Mouse (Mus musculus) right cerebral cortex, postnatal 4 days (tissue): ENCODE measurements around the gene Tedc2.

Experiments used
- DNase-seq: peaks from one replicate; pipeline ENCODE4 v3.0.0-alpha.2; 2022

The Tedc2 gene

DNA sequence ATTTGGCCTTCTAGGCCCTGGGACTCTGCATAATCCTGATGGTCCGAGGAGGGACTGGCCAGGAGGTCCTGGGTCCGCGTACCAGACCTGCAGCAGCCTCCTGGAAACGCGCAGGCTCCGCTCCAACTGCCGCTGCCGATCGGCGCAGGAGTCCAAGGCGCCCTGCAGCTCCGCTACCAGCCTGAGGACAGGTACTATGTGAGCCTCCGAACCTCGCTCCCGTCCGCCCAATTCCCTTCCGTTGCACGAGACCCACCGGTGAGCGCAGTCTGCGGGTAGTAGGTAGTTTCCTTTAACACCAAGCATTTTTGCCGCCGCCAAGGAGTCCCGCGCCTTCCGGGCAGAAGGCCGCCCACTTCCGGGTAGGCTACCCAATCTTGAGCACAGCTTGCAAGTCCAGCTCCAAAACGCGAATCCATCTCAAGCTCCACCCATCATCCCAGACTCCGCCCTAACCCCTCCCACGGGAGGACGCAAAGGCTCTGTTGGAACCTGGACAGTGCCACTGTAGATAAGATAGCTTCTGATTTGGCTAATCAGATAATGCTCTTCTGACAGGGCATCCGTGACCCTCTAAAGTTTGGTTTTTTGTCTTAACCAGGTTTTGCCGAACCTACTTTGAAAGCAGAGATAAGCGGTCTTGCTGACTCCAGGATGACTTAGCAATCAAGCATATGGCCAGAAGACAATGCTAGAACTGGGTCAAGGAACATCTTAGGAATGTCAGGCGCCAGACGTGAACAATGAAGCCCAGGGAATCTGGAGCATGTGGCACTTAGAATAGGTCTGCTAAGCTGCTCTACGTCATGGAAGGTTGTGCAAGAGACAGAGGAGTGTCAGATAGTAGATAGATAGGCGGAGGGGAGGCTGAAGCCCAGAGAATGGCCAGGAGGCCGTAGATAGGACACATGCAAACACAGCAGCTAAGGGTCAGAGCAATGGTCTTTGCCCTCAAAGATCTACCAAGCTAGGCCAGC lies at the start of gene Tedc2:
TSS of gene Tedc2 (minus strand) at position 417 of the 977 bp plus-strand sequence.
- DNase-seq, result peak; percentile 80

DNA sequence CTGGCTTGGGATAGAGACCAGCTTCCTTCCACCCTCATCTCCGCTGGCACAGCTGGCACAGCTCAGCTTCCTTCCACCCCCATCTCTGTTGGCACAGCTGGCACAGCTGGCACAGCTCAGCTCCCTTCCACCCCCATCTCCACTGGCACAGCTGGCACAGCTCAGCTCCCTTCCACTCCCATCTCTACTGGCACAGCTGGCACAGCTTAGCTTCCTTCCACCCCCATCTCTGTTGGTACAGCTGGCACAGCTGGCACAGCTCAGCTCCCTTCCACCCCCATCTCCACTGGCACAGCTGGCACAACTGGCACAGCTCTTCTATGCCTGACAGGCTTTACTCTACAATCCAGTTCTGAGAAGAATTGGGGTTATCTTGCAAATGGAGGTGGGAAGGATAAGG lies 46.5 kb upstream of the Tedc2 start:
- no peak for DNase-seq

DNA sequence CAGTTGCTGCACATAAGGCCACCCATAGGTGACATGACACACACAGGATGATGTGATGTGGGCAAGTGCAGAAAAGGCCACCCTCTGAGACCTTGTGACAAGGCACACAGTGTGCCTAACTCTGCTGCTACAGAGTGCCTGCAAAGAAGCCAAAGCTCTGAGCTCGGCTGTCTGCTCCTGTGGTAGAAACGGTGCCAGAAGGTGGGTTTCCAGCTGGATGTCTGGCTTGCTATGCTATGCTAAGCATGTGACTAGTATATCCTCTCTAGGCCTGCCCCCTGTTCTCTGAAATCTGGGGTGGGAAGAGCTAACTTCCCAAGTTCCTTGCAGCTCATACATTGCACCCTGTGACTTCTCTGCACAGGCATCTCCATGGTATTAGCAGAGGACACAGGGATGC lies 44.1 kb upstream of the Tedc2 start:
- DNase-seq, result no peak

DNA sequence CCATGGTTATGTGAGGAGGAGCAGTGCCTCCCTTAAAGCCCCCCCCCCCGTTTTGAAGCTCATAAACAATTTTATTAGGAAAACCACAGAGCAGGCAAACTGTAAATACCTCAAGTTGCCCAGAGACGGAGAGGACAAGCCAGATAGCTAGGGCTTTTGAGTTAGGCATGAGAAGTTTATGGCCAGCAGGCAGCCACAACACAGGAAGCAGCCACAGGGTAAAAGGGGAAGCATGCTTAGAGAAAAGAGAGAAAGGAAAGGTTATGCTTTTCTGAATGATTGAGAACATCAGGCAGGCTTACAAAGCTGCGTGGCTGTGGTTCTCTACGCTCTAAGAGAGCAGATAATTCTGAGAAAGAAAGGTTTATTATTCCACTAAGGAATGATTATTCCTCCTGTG lies 39.9 kb upstream of the Tedc2 start:
- DNase-seq, result no peak

DNA sequence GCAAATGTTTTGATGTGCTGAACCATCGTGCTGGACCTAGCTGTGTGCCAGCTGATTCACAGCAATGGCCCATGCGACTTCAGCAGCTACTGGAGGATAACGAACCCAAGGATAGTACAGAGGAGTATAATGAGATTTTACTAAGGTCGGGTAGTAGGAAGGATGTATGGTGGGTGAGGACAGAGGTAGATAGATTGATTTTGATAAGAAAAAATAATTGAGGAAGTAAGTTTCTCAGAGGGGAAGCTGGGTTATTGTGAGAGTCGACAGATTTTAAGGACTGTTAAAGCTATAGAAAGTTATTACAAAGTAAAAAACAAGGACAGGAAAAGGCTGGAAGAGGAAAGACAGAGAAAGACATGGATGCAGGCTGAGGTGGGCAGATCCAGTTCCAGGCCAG lies 39.1 kb upstream of the Tedc2 start:
- DNase-seq, result no peak

DNA sequence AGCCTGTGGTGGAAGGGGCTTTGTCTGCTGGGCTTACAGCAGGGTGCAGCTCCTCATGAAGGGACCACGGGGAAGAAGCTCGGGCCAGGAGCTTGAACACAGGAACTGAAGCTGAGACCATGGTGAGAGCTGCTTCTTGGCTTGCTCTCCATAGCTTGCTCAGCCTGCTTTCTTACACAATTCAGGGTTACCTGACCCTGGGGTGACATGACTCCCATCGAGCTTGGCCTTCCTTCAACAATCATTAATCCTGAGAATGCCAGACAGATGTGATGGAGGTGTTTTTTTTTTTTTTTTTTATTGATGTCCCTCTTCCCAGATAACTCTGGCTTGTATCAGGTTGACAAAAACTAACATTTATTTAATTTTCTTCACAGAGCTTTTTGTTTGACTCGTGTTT lies 38.3 kb upstream of the Tedc2 start:
- DNase-seq, result no peak

DNA sequence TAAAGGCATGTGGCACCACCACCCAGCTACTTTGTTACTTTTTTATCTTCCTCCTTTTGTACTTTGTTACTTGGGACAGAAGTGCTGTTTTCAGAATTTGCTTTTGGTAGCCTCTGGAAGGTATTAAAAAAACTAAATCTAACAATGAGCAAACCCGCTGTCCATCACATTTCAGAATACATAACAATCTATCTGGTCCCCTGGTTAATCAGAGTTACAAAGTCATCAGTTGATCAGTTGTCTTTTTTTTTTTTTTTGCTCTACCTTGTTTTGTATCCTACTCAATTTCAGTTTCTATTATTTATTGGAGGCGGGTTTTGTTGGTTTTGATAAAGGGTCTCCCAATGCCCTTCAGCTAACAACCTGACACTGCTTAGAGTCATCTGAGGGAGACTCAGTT lies 31.7 kb upstream of the Tedc2 start:
- no peak for DNase-seq

DNA sequence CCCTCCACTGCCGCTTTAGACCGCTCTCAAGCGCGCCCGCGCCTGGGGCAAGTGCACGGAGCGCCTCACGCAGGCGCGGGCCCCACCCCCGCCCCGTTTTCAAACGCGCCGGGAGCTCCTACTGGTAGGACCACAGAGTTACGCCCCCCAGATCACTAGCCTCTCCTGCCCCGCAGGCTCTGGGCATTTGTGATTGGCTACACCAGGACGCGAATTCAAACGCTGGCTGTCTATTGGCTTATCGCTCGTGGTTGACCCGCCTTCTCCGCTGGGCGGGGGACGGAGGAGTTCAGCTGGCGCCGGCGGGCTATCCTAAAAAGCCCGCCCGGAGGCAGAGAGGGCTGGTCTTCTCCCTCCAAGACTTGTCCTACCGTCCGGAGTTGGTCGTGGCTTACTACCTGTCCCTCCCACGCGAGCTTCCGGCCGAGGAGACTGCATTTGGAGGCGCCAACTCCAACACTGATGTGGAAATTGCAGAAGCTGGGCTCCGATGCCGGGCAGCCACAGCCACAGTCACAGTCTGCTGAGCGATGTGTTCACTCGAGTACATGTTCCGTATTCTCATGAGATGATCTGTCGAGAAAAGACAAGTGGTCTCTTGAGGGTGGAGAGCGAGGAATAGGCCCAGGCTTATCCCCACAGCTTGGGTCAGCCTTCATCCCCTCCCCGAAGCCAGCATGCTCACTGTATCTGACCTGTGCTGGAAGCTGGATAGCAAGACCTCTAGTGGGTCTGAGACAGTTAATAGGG lies 30.8 kb upstream of the Tedc2 start, which contains the start of gene Ccnf:
TSS of gene Ccnf (minus strand) at position 165 of the 750 bp plus-strand sequence.
- peak; percentile 90 for DNase-seq

DNA sequence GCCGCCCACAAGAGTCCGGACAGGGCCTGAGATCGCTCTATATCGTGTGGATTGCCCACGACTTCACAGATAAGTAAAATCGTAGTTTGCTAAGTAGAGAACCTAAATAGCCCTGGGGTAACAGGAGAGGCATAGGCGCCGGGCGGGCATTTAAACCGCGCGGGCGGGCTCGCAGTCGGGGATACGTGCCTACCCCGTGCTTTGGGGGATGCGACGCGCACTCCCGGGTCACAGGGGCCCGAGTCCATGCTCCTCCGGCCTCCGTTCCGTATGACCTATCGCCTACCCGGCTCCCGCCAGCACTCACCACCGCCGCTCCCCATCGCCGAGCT lies 30.3 kb upstream of the Tedc2 start:
- no peak for DNase-seq

DNA sequence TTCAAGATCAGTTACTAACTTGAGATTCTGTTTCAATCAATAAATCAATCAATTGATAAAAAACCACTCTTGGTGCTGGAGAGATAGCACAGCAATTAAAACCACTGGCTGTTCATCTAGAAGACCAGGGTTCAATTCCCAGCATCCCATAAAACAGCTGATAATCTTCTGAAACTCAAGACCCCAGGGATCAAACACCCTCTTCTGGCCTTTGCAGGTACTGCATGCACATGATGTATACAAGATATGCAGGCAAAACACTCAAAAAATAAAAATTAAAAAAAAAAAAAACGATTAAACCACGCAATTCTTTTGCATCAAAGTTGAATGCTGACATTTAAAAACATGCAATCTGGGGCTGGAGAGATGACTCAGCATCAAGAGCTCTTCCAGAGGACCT lies 28.0 kb upstream of the Tedc2 start:
- DNase-seq, result no peak

DNA sequence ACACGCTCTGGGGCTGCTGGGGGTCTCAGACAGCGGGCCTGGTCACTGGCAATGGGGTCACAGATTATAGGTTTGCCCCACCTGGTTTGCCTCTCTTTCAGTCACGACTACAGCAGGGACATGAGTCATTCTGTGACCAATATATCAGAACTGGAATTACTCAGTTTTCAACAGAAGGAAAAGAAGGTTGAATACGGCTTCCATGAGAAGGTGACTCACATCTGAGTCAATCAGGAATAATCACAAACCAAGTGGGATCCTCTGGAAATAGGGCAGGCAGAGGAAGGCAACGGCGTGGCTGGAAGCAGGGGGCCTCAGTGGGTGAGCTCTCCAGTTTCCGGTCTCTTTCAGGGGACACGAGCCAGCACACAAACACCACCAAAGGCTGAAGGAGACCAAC lies 23.4 kb upstream of the Tedc2 start:
- DNase-seq, result no peak

DNA sequence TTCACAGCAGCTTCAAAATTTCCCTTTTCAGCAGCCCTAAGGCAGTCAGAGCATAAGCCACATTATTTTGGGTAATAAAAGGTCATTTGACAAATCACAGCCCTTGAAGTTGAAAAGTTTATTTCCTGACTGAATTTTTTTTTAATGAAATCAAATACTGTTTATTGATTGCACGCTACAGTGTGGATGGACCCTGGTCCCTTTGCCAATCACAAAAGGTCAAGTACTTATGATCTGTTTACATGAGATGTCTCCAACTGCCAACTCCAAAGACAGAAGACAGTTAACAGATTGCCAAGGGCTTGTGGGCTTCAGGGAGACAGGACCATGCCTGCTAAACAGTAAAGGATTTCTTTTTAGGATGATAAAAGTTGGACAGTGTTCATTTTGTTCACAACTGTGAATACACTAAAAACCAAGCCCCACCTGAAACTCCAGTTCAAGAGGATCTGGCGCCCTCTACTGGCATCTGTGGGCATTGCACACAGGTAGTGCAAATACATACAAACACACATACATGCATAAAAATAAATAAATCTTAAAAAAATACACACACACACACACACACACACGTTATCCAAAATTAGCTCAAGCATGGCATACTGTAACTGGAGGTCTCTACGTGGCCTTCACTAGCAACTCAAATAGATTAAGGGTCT lies 22.8 kb upstream of the Tedc2 start:
- DNase-seq, result peak; percentile 67

DNA sequence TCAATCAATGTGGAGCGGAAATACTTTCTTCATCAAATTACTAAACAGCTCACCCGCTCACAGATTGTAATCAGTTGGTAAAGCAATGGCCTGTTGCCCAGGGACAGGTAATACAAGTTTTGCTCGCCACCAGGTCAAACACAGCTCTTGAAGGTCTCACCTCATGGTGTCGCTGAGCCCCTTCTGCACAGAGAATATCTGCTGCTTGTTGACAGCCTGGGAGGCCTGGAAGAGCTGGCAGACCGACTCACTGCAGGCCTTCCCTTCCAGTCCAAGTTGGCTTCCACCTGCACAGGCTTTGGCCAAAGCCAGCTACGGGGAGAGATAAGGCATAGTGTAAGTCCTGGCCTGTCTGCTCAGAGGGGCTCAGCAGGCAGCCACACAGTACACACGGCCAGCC lies 16.3 kb upstream of the Tedc2 start:
- no peak for DNase-seq

DNA sequence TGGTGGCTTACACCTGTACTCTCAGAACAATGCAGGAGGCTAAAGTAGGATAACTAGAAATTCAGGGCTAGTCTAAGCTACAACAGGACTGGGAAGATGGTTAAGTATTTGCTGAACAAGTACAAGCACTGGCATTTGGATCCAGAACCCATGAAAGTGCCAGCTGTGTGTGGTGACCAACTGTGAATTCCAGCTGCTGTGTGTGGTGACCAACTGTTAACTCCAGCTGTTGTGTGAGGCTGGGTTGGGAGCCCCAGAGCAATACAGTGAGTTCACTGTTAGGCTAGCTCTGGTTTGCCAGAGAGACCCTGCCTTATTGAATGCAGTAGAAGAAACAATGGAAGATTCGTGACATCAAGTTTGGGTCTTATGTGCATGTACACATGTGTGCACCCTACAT lies 15.8 kb upstream of the Tedc2 start:
- no peak for DNase-seq

DNA sequence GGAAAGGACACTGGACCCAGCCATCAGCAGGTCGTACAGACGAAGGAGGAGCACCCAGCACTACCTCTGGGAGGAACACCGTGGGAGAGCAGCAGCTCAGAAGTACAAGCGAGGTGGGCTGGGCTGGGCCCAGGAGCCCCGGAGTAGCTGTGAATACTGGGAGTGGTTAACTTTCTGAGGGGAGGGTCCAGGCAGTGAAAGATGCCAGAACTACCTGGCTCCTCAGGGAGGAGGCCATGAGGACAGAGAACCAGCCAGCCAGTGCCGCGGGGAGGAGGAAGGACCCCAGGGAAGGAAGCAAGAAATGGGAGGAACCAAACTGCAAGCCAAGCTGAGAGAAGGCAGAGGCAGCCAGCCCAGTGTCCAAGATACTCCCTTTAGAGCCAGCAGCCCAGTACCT lies 7.3 kb upstream of the Tedc2 start:
- DNase-seq, result no peak

DNA sequence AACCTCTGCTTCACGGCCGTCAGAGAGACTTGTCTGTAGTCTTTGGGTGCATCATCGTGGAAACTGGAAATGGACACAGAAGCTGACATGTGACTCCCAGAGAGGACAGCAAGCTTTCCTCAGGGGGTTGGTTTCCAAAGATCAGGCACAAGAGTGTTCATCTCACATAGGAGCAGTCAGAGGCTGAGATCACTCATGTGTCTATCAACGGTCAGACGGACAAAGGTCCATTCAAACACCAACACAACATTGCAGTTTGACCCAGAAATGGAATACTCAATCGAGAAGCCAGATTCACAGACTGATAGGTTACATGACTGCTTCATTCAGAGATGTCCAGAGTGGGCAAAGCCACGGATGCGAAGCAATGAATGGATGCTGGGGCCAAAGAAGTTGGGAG lies 6.1 kb upstream of the Tedc2 start:
- no peak for DNase-seq

DNA sequence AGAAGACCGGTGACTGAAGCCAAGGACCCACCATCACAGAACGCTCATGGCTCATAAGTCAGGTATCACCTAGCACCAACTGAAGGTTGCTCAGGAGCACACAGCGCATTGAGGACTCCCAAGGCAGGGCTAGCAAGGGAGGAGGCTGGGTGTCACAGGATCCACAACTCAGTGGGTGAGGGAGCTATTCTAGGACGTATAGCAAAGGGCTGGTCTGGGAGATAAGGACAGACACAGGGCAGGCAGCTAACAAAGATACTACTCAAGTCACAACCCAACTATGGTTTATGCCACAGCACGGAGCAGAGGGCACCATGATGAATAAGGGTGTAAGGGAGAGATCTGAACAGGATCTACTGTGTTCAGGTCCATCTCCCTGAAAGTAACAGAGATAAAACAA lies 5.2 kb upstream of the Tedc2 start:
- no peak for DNase-seq

DNA sequence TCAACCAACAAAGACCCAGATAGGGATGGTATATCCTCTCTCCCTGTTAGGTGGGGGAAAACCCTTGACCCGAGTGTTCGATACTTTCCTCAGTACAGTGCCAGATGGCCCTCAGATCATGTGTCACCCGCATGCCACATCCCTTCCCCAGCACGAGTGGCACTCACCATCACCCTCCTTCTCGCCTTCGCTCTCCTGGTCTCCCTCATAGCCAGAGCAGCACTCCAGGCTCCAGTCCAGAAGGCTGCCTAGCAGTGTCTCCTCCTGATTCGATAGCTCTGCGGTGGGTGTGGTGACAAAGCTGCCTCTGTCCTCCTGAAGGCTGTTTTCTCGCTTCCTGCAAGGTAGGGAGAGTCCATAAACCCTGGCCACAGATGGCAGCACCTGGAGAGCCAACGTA lies 4.1 kb upstream of the Tedc2 start:
- no peak for DNase-seq

DNA sequence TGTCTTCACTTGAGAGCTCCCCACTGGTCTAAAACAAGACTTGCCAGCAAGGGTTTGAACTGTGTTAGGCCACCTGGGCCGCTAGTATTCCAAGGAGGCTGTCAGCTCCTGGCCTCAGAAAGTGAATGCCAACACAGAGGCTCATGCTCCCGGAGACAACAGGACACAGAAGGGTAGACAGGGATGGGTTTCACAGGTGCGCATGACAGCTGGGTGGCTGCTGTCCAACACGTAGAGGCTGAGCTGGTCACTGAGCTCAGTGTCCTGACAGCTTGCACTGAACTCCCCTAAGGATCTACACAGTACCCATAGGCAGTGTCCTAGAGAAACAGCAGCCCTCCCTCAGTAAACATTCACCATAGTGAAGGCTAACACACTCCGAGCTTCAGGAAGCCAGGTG lies 2.9 kb upstream of the Tedc2 start:
- DNase-seq, result no peak

DNA sequence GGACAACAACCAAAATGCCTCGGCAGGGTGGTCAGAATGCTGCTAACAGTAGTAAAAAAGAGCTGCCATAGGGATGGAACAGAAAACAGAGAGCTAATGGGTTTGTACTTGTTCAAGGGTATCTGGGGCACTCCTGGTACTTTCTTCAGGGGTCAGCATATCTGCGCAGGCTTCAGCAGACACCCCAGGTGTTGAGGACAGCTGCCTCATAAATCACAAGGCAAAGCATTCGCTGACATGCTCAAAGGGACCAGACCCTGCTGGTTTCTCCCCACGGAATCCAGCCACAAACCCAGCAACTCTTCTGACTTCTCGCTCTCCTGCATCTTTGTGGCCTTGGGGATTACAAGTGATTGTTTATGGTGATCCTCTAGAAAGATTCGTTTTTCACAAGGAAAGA lies 2.0 kb upstream of the Tedc2 start:
- no peak for DNase-seq

DNA sequence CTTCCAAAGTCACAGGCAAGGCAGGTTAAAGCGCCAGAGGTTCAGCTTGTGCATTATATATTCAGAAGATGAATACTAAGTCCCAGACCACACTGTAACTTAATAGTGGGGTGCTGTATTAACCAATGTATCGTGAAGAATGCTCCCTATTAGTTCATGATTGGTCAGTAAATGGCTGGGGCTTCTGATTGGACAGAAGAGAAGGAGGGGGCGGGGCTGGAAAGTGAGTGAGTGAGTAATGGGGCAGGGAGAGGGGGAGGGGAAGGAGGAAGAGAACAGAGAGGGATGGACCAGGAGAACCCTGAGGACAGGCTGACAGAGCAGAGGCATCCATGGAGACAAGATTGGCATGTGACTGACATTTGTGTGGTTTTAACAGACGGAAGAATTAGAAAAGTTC lies 3.8 kb downstream of the Tedc2 start:
- no peak for DNase-seq

DNA sequence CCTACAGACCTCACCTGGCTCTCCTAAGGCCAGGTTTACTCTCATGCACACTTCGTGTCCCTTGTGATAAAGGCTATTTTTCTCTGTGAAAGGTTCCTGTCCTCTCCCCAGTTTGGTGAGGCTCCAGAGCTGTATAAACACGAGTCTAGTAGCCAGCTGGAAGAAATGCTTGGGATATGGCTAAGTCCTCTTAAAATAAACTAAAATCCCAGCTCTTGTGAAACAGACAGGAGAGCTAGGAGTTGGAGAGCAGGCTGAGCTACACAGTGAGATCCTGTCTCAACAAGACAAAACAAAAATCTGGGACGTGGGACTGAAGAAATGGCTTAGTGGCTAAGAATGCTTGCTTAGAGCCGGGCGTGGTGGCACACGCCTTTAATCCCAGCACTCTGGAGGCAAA lies 7.5 kb downstream of the Tedc2 start:
- no peak for DNase-seq

DNA sequence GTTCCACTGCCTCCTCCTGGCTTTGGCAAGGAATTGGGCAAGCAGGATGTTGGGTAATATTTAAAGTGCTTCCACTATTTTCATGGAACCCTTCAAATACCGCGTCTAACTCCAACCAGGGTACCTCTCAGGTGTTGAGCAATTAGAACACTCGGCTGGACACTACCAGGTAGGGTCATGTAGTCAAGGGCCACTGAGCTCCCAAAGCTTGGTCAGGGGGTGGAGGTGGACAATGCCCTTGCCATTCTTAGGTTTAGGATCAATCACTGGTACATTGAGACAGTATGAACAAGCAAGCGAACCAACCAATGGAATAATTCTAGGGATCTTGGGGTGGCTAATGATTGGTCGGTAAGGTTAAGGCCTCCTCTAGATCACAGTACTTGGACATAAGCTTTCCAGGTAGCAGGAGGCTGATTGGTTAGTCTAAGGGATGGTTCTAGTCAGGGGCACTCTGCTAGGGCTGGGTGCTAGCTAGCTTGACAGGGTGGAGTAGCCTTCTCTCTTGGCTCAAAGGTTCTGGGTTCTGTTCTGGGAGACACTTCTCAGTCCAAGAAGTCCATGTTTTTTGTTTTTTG lies 8.1 kb downstream of the Tedc2 start:
- DNase-seq, result no peak
